Mouse (Mus musculus): Measurements from ENCODE around the gene Saa1.

Saa1 gene

GRCm38 (mm10) chr7:46718591-46719270 lies 24.0 kb downstream of the Saa1 start:
- DNase-seq (ENCODE audit: low spot score in 2 of 2): no peak

GRCm38 (mm10) chr7:46716897-46717296 lies 25.9 kb downstream of the Saa1 start:
- DNase-seq (ENCODE audit: low spot score in 2 of 2): peak in 1 of 2 experiments; percentile 40

GRCm38 (mm10) chr7:46715600-46715999 lies 27.2 kb downstream of the Saa1 start, which contains the start of gene Saa3:
Saa3 (minus strand) TSS chr7:46715700.
- DNase-seq (ENCODE audit: low spot score in 2 of 2): no peak

- DNase-seq (ENCODE audit: low spot score in 2 of 2): peak; percentile 24 to 48
Measured at GRCm38 (mm10) chr7:46714518-46714917, 28.3 kb downstream of the Saa1 start.

- DNase-seq (ENCODE audit: low spot score in 2 of 2): no peak
Measured at GRCm38 (mm10) chr7:46712250-46712649, 30.5 kb downstream of the Saa1 start.

- peak; percentile 71 to 78 for DNase-seq (ENCODE audit: low spot score in 2 of 2)
Measured at GRCm38 (mm10) chr7:46710390-46710844, 32.4 kb downstream of the Saa1 start, which contains the start of gene Saal1. Saal1 (minus strand) TSS chr7:46710680.

- DNase-seq (ENCODE audit: low spot score in 2 of 2): no peak
Measured at GRCm38 (mm10) chr7:46700521-46701025, 42.2 kb downstream of the Saa1 start.

GRCm38 (mm10) chr7:46696754-46697153 lies 46.0 kb downstream of the Saa1 start:
- no peak for DNase-seq (ENCODE audit: low spot score in 2 of 2)

All from urinary bladder, postnatal 36 days (tissue).